Mouse (Mus musculus): ENCODE results near the gene Msx1. TPM values are rescaled to one million over a fixed set of nuclear protein-coding genes. Genes with fewer than 3 reads are reported as not detected.

The Msx1 gene
- total RNA-seq, 2 experiments from 2014 or later, result 1.9 to 2.5 TPM

- DNase-seq, result no peak
Observed at GRCm38 (mm10) chr5:37796751-37797150, 27.6 kb downstream of the Msx1 start.

- no peak for DNase-seq
Observed at GRCm38 (mm10) chr5:37795691-37796090, 28.7 kb downstream of the Msx1 start.

DNA sequence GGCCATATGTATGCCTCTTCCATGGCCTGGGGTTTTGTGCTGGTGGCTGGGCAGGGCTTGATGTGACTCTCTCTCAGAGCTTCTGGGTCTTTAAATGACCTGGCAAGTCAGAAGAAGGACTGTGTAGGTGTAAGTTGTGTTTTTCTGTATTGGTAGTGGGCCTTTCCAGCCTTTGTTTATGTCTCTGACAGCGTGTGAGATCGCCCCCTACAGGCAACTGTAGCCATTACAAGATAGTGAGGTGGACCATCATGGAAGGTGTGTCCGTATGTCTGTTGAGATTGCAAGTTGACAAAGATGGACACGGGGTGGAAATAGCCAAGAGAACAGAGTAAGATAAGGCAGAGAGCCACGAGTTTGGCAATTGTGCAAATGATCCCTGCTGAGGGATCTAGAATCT is 32.2 kb downstream of the Msx1 start:
- DNase-seq, result no peak

- no peak for DNase-seq
Observed at GRCm38 (mm10) chr5:37784847-37785391, 39.5 kb downstream of the Msx1 start.

GRCm38 (mm10) chr5:37783306-37783705 is 41.1 kb downstream of the Msx1 start:
- DNase-seq, result no peak

GRCm38 (mm10) chr5:37775681-37776080 is 48.7 kb downstream of the Msx1 start:
- DNase-seq, result no peak

- DNase-seq, result no peak
Observed at GRCm38 (mm10) chr5:37774011-37774410, 50.4 kb downstream of the Msx1 start.

DNA sequence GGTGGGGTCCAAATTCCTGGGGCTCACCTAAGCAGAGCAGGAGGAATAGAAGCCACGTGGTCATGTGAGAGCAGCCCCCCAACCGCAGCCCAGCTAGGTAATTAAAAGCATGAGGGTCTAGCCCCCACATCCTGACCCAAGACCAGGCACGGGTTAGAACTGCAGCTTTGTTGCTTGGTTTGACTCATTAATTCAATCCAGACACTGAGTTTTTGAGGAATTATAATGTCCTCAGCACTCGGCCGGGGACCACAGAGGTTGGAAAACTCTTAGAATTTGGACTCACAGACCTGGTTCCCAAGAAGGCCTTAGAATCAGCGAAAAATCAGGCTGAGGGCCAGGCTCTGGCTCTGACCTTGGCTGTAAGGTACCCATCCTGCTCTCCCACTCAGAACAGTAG is 53.5 kb downstream of the Msx1 start:
- DNase-seq, result no peak

Other genes starting within 250 kb of the Msx1 start
- gene Stk32b, start 107.4 kb downstream of the Msx1 start, total RNA-seq (2021), result 1 to 10 TPM in 1 of 2 experiments, under 1 TPM in 1; 0.54 to 1.2 TPM
- 1 to 10 TPM; 1.2 to 3.3 TPM for gene Cytl1, start 89.1 kb downstream of the Msx1 start, total RNA-seq (2021)
- gene Stx18, start 214.2 kb upstream of the Msx1 start, total RNA-seq (2021), result 10 to 100 TPM; 46.0 to 48.2 TPM

Data from adrenal gland, postnatal 10 days (tissue).